Mouse (Mus musculus) thymus, postnatal 10 days (tissue): Measurements from ENCODE around the gene Zswim2.
A peak's percentile ranks its signal among the peaks of the same experiment; 100 is the strongest.
"Not testable (repeated sequence)": the region's sequence is repeated elsewhere in the genome, so short reads cannot be mapped to it uniquely, and the experiment has no call there.

Experiments used
- DNase-seq, 2 experiments: peaks; one replicate each; pipeline ENCODE4 v3.0.0; 2021; ENCODE audit warnings: low spot score in 2 of 2

The Zswim2 gene

GRCm38 (mm10) chr2:83940931-83941361, at the start of gene Zswim2:
TSS of gene Zswim2 (minus strand) at chr2:83941228.
- DNase-seq: peak in 1 of 2 experiments; percentile 7

- DNase-seq: not testable (repeated sequence)
Observed at GRCm38 (mm10) chr2:83990253-83990652, 49.2 kb upstream of the Zswim2 start, which contains the start of gene Gm13691. TSS of gene Gm13691 (plus strand) at chr2:83990553.

- not testable (repeated sequence) for DNase-seq
Observed at GRCm38 (mm10) chr2:83984443-83984842, 43.4 kb upstream of the Zswim2 start, which contains the start of gene Gm13697. TSS of gene Gm13697 (plus strand) at chr2:83984743.

DNA sequence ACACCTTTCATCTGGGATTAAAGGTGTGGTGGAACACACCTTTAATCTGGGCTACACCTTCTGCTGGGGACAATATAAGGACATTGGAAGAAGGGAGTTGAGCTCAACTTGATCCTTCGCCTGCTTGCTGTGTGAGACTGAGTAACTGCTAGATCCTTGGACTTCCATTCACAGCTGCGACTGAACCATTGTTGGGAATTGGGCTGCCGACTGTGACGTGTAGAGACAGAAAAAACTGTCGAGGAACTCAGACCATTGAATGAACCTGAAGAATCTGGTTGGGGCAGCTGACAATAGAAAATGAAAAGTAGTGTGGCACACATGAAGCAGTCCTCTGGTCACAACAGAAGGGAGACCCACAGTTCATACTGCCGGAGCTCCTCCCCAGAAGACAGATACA, 37.6 kb upstream of the Zswim2 start, which contains the start of gene Gm13694:
Gene Gm13694 (plus strand): TSS at position 301 of the 400 bp plus-strand sequence.
- not testable (repeated sequence) for DNase-seq

- DNase-seq: not testable (repeated sequence)
Observed at GRCm38 (mm10) chr2:83972823-83973222, 31.8 kb upstream of the Zswim2 start, which contains the start of gene Gm13696. TSS of gene Gm13696 (plus strand) at chr2:83973123.

DNA sequence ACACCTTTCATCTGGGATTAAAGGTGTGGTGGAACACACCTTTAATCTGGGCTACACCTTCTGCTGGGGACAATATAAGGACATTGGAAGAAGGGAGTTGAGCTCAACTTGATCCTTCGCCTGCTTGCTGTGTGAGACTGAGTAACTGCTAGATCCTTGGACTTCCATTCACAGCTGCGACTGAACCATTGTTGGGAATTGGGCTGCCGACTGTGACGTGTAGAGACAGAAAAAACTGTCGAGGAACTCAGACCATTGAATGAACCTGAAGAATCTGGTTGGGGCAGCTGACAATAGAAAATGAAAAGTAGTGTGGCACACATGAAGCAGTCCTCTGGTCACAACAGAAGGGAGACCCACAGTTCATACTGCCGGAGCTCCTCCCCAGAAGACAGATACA, 26.0 kb upstream of the Zswim2 start, which contains the start of gene Gm13695:
Gene Gm13695 (plus strand): TSS at position 301 of the 400 bp plus-strand sequence.
- DNase-seq: not testable (repeated sequence)

DNA sequence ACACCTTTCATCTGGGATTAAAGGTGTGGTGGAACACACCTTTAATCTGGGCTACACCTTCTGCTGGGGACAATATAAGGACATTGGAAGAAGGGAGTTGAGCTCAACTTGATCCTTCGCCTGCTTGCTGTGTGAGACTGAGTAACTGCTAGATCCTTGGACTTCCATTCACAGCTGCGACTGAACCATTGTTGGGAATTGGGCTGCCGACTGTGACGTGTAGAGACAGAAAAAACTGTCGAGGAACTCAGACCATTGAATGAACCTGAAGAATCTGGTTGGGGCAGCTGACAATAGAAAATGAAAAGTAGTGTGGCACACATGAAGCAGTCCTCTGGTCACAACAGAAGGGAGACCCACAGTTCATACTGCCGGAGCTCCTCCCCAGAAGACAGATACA, 20.2 kb upstream of the Zswim2 start, which contains the start of gene Gm13693:
Gene Gm13693 (plus strand): TSS at position 301 of the 400 bp plus-strand sequence.
- not testable (repeated sequence) for DNase-seq

DNA sequence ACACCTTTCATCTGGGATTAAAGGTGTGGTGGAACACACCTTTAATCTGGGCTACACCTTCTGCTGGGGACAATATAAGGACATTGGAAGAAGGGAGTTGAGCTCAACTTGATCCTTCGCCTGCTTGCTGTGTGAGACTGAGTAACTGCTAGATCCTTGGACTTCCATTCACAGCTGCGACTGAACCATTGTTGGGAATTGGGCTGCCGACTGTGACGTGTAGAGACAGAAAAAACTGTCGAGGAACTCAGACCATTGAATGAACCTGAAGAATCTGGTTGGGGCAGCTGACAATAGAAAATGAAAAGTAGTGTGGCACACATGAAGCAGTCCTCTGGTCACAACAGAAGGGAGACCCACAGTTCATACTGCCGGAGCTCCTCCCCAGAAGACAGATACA, 14.4 kb upstream of the Zswim2 start, which contains the start of gene Gm13698:
Gene Gm13698 (plus strand): TSS at position 301 of the 400 bp plus-strand sequence.
- not testable (repeated sequence) for DNase-seq

DNA sequence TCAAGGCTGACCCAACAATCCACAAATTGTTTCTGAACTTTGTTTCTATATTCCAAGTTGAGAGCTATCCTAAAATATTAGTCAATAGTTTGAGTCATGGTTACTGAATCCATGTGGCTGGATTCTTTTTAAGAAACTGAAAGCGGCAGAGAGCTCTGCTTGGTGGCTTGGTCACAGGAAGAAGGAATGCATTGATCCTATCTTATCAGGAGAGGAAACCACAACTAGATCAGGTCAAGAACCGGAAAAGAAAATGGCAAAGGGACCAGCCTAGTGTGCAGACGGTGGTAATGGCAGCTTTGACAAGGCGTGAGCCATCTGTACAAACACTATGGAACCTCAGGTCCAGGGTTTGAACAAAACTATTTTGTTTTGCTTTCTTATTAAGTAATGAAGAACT, 764 bp upstream of the Zswim2 start:
- DNase-seq: no peak

- no peak for DNase-seq
Observed at GRCm38 (mm10) chr2:83941378-83941777, 350 bp upstream of the Zswim2 start.

- no peak for DNase-seq
Observed at GRCm38 (mm10) chr2:83929478-83930088, 11.4 kb downstream of the Zswim2 start.

DNA sequence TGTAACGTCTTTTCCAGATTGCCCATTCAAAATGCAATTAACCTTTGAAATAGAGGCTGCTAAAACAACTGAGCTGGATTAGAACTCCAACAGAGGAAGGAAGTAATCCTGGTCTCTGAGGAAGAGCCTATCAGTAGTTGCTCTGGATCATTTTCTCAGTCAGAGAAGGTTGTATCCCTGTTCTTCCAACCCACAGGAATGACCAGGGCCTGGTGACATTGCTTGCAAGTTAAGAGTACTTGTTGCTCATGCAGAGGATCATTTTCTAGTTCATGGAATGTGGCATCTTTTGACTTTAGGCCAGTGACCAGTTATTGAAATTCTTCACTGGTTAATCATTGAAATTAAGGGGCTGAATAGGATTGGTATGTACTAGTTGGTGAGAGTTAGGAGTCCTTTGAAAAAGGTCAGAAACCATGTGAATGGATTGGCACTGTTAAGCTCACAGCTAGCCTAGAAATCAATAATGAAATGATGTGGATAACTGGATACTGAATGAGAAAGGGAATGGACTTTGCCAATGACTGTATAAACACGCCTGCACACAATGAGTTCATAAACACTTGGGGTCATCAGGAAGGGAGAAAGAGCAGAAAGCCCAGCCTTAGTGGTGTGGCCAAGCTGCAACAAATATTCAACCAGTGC, 39.0 kb downstream of the Zswim2 start:
- no peak for DNase-seq

- no peak for DNase-seq
Observed at GRCm38 (mm10) chr2:83893701-83894100, 47.3 kb downstream of the Zswim2 start.

GRCm38 (mm10) chr2:83883850-83884420, 57.1 kb downstream of the Zswim2 start:
- DNase-seq: no peak
